Mouse (Mus musculus) E14TG2a.4 (cell line): Measurements from ENCODE around the gene Zfp950.

Experiments used
- H3K27me3 ChIP-seq: 2 replicates; pipeline ENCODE4 v1.6.1; 2014; ENCODE audit warnings: low read length, control low read depth; ENCODE audit not compliant: insufficient read depth
- H3K36me3 ChIP-seq: 2 replicates; pipeline ENCODE4 v1.6.1; 2014; ENCODE audit warnings: low read length, control low read depth; ENCODE audit not compliant: insufficient read depth
- H3K4me1 ChIP-seq: replicated peaks from 2 replicates; pipeline ENCODE4 v1.6.1; 2014; ENCODE audit warnings: low read depth, low read length, control low read depth
- H3K4me3 ChIP-seq: replicated peaks from 2 replicates; pipeline ENCODE4 v1.5.1; 2014; ENCODE audit warnings: mild to moderate bottlenecking, low read length
- H3K9me3 ChIP-seq: 2 replicates; pipeline ENCODE4 v1.6.1; 2014; ENCODE audit warnings: low read length, control low read depth
- CTCF ChIP-seq: conservative IDR thresholded peaks from 2 replicates; pipeline ENCODE4 v1.5.1; 2014; ENCODE audit warnings: low read length
- NANOG ChIP-seq: IDR thresholded peaks from 2 replicates; pipeline ENCODE4 v1.6.1; 2014; ENCODE audit warnings: borderline replicate concordance, low read length, mixed read lengths
- POU5F1 ChIP-seq: IDR thresholded peaks from 2 replicates; pipeline ENCODE4 v1.6.1; 2014; ENCODE audit warnings: low read length, borderline replicate concordance

Gene Zfp950

DNA sequence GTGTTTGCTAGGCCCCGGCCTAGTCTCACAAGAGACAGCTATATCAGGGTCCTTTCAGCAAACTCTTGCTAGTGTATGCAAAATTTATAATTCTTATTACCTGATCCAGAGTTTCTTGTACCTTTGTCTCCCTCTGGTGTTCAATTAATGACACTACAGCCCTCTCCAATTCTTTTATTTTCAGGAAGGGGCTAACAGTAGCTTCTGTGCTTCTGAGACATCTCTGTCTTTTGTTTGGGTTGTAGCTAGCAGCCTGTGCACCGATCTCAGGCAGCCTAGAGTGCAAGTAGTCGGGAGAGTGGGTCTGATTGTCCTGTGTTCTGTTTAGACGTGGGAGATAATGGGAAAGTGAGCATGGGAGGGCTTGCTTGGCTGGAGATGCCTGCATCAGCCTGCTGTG, 42.9 kb downstream of the Zfp950 start:
- no peaks in the 10 kb centered on the region for H3K27me3 ChIP-seq
- no peaks in the 10 kb centered on the region for H3K36me3 ChIP-seq
- no peaks in the 10 kb centered on the region; the same call in 1 of the 2 replicates for H3K4me1 ChIP-seq
- H3K9me3 ChIP-seq: no peaks in the 10 kb centered on the region
- no peak overlapping the region for H3K4me3 ChIP-seq
- TF ChIP-seq POU5F1: no peak
- no peak for TF ChIP-seq NANOG
- peak; percentile 89 for TF ChIP-seq CTCF

DNA sequence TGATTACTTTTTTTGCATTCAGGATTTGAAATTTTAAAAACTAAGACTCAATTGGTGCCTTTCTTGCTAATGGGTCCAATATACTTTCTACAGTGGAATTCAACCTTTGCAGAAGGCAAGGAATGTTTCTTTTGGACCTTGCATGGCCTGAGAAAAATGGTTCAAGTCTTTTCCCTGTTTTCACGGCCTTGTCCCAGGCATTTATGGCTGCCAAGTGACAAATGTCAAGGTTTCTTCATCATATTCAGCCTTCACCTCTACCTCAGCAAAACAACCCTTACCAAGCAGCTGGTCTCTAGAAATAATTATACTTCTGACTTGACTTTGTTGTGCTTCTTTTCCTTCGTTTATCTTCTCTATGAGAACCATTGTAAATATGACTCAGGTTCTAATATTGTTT, 43.9 kb downstream of the Zfp950 start:
- no peak for TF ChIP-seq NANOG
- TF ChIP-seq CTCF: no peak
- no peak for TF ChIP-seq POU5F1
- Histone ChIP-seq H3K9me3 (no peaks in the 10 kb centered on the region), H3K4me3 (no peak overlapping the region), H3K4me1 (no peaks in the 10 kb centered on the region; the same call in 1 of the 2 replicates), H3K27me3 (no peaks in the 10 kb centered on the region), H3K36me3 (no peaks in the 10 kb centered on the region)

DNA sequence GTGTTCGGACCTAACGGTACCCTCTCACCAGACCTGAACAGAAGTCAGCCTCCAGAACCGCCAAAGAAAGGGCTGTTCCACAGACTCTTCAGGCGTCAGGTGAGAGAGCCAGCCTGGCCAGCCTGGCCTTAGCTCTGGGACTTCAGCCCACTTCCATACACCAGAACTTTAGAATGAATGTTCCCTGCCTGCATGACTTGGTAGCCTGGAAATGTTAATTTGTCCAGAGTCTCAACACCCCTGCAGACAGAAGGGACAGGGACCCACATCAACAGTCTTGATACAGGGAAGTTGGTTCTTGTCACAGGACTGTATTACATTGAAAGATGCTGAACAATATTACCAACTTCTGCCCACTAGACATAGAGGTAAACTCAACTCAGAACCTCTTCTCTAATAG, 50.1 kb downstream of the Zfp950 start:
- no peaks in the 10 kb centered on the region for H3K9me3 ChIP-seq
- H3K4me3 ChIP-seq: no peak overlapping the region
- no peaks in the 10 kb centered on the region for H3K4me1 ChIP-seq
- TF ChIP-seq NANOG (no peak), POU5F1 (no peak), CTCF (no peak)
- no peaks in the 10 kb centered on the region for H3K27me3 ChIP-seq
- no peaks in the 10 kb centered on the region for H3K36me3 ChIP-seq

DNA sequence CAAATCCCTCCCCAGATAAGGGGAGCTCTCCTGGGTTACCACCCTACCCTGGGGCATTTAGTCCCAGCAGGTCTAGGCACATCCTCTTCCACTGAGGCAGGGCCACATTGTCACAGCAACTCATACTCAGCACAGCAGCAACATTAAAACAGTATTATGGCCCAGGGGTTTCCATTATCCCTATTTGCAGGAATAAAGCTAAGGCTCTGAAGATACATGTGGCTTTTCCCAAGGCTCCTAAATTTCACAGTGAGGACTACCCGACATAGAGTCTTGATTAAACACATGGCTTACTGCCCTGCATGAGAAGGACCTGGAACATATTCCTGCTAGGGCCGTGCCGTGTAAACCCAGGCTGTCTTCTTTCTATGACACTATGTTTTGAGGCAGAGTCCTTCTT, 51.6 kb downstream of the Zfp950 start:
- Histone ChIP-seq H3K4me3 (no peak overlapping the region), H3K4me1 (no peaks in the 10 kb centered on the region), H3K27me3 (no peaks in the 10 kb centered on the region), H3K36me3 (no peaks in the 10 kb centered on the region), H3K9me3 (no peaks in the 10 kb centered on the region)
- TF ChIP-seq NANOG: no peak
- TF ChIP-seq CTCF: no peak
- TF ChIP-seq POU5F1: no peak

DNA sequence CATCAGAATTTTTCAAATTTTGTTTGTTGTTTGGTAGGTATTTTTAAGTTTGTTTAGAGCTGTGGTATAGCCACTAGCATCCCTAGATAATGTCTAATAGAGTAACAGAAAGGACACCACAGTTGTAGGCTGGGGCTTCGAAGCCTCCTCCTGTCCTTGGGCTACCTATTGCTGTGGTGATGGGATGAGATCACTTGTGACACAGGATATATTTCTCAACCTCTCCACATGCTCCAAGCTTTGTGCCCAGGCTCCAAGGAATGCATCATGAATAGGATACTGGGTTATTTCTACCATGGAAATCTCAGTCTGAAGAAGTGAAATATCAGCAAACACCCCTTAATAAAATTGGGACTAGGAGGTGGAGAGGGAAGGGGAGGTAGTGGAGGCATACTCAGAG, 52.9 kb downstream of the Zfp950 start:
- no peaks in the 10 kb centered on the region for H3K36me3 ChIP-seq
- H3K4me1 ChIP-seq: no peaks in the 10 kb centered on the region
- no peak overlapping the region for H3K4me3 ChIP-seq
- TF ChIP-seq NANOG (no peak), POU5F1 (no peak), CTCF (no peak)
- no peaks in the 10 kb centered on the region for H3K27me3 ChIP-seq
- H3K9me3 ChIP-seq: no peaks in the 10 kb centered on the region

DNA sequence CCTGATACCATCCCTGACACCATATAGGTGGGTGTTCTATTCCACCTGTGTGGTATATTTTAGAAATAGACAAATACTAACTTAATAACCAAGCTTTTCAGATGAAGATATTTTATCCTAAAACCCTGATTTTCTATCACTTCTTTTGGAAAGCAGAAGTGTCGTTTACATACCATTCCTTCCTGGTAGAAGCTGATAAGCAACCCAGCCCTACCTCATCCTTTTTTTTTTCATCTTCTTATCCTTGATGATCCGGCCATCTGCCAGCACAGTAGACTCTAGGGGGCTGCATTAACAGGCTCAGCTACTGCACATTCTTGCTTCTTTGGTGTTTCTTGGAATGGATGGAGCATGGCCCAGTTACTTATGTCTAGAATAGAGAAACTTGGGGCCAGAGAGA, 55.4 kb downstream of the Zfp950 start:
- no peak overlapping the region for H3K4me3 ChIP-seq
- H3K36me3 ChIP-seq: no peaks in the 10 kb centered on the region
- no peaks in the 10 kb centered on the region for H3K9me3 ChIP-seq
- no peaks in the 10 kb centered on the region for H3K27me3 ChIP-seq
- TF ChIP-seq NANOG: no peak
- no peak for TF ChIP-seq CTCF
- TF ChIP-seq POU5F1: no peak
- no peaks in the 10 kb centered on the region for H3K4me1 ChIP-seq

DNA sequence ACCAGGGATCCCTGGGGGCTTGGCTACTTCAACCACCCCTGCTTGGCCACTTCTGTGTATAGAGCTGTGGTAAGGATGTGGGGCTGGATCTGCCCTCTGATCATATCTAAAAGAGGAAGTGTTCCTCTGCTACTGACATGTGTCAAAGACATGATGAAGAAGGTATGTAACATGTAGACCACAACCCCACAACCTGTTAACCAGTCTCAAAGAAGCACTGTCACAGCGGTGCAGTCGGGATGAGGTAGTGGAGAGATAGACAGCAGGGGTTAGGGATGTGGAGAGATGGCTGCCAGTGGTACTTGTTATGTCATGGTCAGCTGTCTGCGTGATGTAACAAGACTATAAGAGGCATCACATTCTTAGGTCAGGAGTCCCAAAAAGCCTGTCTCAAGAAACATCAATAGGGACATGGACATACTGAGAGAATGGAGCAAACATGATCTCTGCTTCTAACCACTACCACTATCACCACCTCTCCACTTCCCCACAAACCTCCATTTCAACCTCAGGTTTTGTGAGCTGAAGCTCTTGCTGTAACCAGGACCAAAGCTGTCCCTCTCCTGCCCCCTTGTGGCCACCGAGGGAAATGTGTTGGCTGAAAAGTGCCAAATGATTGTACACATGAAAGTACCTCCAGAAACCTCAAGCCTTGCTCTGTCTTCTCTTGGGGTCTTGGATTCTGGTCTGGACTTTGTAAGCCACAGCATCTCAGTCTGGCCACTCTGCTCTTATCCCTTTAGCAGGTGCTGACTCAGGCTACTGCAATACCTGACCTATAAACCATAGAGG, 56.3 kb downstream of the Zfp950 start:
- no peak overlapping the region for H3K4me3 ChIP-seq
- H3K27me3 ChIP-seq: no peaks in the 10 kb centered on the region
- H3K36me3 ChIP-seq: no peaks in the 10 kb centered on the region
- H3K4me1 ChIP-seq: no peaks in the 10 kb centered on the region
- H3K9me3 ChIP-seq: no peaks in the 10 kb centered on the region
- no peak for TF ChIP-seq POU5F1
- TF ChIP-seq NANOG: no peak
- TF ChIP-seq CTCF: peak; percentile 86

DNA sequence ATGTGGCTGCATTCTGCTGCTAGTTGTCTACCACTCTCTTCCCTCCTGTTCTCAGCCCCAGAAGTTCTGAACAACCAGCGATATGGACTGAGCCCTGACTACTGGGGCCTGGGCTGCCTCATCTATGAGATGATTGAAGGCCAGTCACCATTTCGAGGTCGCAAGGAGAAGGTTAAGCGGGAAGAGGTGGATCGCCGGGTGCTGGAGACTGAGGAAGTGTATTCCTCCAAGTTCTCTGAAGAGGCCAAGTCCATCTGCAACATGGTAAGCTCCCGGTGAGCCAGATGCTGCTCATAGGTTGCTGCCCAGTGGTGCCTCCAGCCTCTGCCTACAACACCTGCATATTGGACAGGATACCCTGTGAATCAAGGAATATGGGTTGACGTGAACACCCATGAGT, 57.6 kb downstream of the Zfp950 start:
- Histone ChIP-seq H3K36me3 (no peaks in the 10 kb centered on the region), H3K27me3 (no peaks in the 10 kb centered on the region), H3K4me3 (no peak overlapping the region), H3K9me3 (no peaks in the 10 kb centered on the region), H3K4me1 (no peaks in the 10 kb centered on the region)
- no peak for TF ChIP-seq POU5F1
- no peak for TF ChIP-seq CTCF
- no peak for TF ChIP-seq NANOG
